Mouse (Mus musculus) mouse embryonic stem cell (cell line): Measurements from ENCODE around the gene Gm13088.
"Not testable (repeated sequence)": the region's sequence is repeated elsewhere in the genome, so short reads cannot be mapped to it uniquely, and the experiment has no call there.

Source experiments
- in situ Hi-C, 2 experiments: fragments of 300-500 bp; cut with MboI; formaldehyde crosslinking; loops; 1 replicate in 1 of 2; 3 replicates in 1 of 2; pipeline ENCODE4 v1.14.3; 2019 to 2020; ENCODE audit warnings: low sequenced_read_pairs in 2 of 2, low pct_unique_long_range_greater_than_20kb in 1 of 2, mixed read lengths in 1 of 2; ENCODE audit not compliant: unreplicated experiment in 1 of 2

Gm13088 gene

DNA sequence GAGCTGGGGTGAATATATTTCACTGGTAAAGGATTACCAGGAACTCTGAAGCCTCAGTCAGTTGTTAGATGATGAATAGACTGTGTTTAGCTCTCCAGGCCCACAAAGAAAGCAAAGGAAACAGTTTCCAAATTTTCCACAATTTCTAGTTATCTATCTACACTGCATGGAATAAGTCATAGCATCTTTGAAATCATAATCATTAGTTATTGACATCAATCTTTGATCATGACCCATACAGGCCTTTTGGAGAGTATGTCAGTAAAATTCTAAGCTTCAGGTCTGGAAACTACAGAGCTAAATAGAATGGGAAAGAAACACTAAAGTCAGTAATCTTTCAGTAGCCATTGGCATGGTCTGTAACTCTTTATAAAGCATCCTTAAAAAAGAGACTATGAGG, at the start of gene Gm13088:
Gene Gm13088, minus strand, starts transcription at position 101 of the 400 bp plus-strand sequence.
- in situ Hi-C loops = not testable (repeated sequence)

DNA sequence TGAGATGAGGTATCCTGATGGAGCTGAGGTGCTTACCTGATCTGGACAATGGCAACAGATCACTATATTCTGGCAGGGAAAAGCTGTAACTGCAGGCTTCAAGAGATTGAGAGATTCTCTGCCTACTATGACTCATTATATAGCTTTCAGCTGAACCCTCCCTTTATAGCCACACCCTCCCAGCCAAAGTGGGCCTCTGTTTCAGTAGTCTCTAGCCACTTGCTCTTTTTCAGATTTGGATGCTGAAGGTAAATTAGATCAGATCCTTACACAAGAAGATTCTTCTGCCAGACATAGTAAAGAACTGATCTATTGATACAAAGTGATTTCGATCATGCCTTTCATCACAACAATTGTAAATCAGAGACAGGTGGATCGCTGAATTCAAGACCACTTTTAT, 45.6 kb upstream of the Gm13088 start, which contains the start of gene Gm13089:
Gene Gm13089, minus strand, starts transcription at position 101 of the 400 bp plus-strand sequence.
- in situ Hi-C loops = no loop called here

DNA sequence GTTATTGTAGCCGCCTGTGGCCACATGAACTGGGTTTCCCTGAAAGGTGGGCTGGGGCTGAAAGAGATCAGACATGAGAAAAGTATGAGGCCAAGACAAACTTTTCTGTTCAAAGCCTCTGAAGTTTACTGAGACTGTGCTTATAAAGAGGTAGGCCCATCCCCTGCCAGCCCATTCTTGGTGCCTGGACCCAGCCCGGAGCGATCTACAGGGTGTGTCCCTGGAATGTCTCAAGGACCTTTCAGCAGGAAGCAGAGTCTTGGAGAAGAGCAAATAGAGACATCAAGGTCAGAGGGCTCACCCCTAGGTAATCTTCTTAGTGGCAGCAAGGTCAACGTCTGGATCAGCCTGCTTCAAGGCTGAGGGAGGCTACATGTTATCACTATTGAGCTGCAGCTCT, 38.9 kb downstream of the Gm13088 start:
- in situ Hi-C loops = loop anchor here in 1 of 2 experiments (5.0 kb wide), 1 partner anchor 279 kb away; no protein-coding TSS in a partner anchor

DNA sequence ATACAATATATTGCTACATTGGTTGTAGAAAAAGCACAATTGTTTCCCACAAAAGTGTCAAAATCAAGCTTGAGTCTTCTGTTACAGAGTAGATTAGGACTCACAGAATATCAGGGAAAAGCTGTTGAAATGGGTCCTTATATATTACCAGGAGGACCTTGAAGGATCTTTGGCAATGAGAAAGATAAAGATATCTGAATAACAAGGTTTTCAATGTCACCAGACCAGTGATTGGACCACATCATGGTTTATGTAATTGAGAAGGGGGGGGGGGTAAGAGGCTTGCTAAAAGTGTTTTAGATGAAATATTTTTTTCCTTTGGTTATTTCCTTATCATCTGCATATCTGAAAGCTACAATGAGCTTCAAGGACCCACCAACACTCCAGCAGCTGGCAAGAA, 42.3 kb downstream of the Gm13088 start, which contains the start of gene Gm13083:
Gene Gm13083, plus strand, starts transcription at position 301 of the 400 bp plus-strand sequence.
- in situ Hi-C loops = loop anchor here in 1 of 2 experiments (5.0 kb wide), 1 partner anchor 283 kb away; no protein-coding TSS in a partner anchor

DNA sequence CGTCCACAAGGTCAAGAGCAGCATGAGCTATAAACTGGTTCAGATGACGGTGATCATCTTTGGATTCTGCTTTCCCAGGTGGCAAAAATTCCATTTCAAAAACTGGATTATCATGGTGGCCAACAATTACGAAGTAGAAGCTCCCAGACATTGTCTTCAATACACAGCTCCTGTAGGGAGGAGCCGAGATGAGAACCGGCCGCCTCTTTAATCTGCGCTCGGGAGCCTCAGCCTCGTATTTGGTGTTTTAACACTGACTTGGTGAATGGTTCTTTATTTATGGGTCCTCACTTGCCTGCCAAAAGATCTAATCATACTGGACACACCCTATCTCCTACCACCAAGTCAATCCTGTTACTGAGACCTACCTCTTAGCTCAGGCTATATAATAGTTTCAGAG, 45.1 kb downstream of the Gm13088 start:
- in situ Hi-C loops = not testable (repeated sequence)
